Mouse (Mus musculus) layer of hippocampus, postnatal 10 days (tissue): Measurements from ENCODE around the gene Armc9. TPM values are rescaled to one million over a fixed set of nuclear protein-coding genes. Genes with fewer than 3 reads are reported as not detected.
A peak's percentile ranks its signal among the peaks of the same experiment; 100 is the strongest.

Source experiments
- DNase-seq, 2 experiments: peaks; one replicate each; pipeline ENCODE4 v3.0.0; 2021; ENCODE audit warnings: low spot score in 2 of 2
- total RNA-seq, 2 experiments: library from RNA; stranded (reverse); gene quantifications; 2 replicates each; pipeline ENCODE4 v1.2.3; 2021

Armc9 gene
- total RNA-seq, 2 experiments from 2014 or later = 38.8 to 40.3 TPM

- DNase-seq = no peak
Measured at GRCm38 (mm10) chr1:86309270-86309833, 154.8 kb downstream of the Armc9 start.

GRCm38 (mm10) chr1:86310536-86311310, 156.1 kb downstream of the Armc9 start:
- no peak for DNase-seq

- no peak for DNase-seq
Measured at GRCm38 (mm10) chr1:86311467-86312005, 157.0 kb downstream of the Armc9 start.

GRCm38 (mm10) chr1:86312269-86312668, 157.7 kb downstream of the Armc9 start:
- no peak for DNase-seq

GRCm38 (mm10) chr1:86313096-86313771, 158.7 kb downstream of the Armc9 start:
- DNase-seq = no peak

- peak in 1 of 2 experiments; percentile 52 for DNase-seq
Measured at GRCm38 (mm10) chr1:86313772-86314125, 159.2 kb downstream of the Armc9 start.

- no peak for DNase-seq
Measured at GRCm38 (mm10) chr1:86320822-86321413, 166.3 kb downstream of the Armc9 start.

Other genes with a start within 250 kb of the Armc9 start
- 1 to 10 TPM; 4.6 to 4.9 TPM for gene 4933407L21Rik, start 226.3 kb upstream of the Armc9 start, total RNA-seq
- gene Gpr55, start 193.8 kb upstream of the Armc9 start, total RNA-seq = under 1 TPM; 0.09 to 0.16 TPM
- gene Spata3, start 138.0 kb upstream of the Armc9 start, total RNA-seq = 1 to 10 TPM; 1.2 to 1.8 TPM
- gene 2810459M11Rik, start 108.9 kb upstream of the Armc9 start, total RNA-seq = 10 to 100 TPM; 13.7 to 17.2 TPM
- gene Psmd1, start 90.4 kb upstream of the Armc9 start, total RNA-seq = 100 to 1,000 TPM; 123 to 129 TPM
- gene Htr2b, start 42.8 kb upstream of the Armc9 start, total RNA-seq = under 1 TPM in 1 of 2 experiments, not detected in 1; 0.16 TPM
- gene Gm21972, start 21.1 kb upstream of the Armc9 start, total RNA-seq = 1 to 10 TPM in 1 of 2 experiments, under 1 TPM in 1; 0.91 to 6.3 TPM
- 1 to 10 TPM; 3.6 to 3.9 TPM for gene B3gnt7, start 148.1 kb downstream of the Armc9 start, total RNA-seq
- 100 to 1,000 TPM; 192 to 208 TPM for gene Ncl, start 204.6 kb downstream of the Armc9 start, total RNA-seq